Mouse (Mus musculus) ES-Bruce4 (cell line): ENCODE results near the gene Brd2.

Source experiments
- CTCF ChIP-seq: IDR thresholded peaks from one replicate; pipeline ENCODE4 v1.8.1; 2011; ENCODE audit warnings: low read depth, low read length
- POLR2A ChIP-seq: IDR thresholded peaks from one replicate; pipeline ENCODE4 v1.8.1; 2011; ENCODE audit warnings: low read length; ENCODE audit not compliant: insufficient read depth

DNA sequence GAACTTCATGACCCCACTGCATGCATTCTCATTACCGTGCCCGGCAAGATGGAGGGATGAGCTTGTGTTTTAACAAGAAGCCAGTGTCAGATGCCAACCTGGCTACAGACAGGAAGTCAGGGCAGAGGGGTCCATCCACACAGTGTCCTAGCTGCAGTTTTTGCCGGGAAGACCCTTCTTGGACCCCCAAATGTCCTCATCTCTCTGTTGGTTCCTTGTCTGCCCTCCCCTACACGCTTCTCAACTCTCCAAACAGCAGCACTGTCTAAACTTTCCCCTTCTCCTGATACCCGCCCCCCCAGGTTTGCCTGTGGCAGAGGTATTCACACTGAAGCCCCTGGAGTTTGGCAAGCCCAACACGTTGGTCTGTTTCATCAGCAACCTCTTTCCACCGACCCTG is 15.2 kb upstream of the Brd2 start:
- TF ChIP-seq POLR2A = no peak
- no peak for TF ChIP-seq CTCF
